In genomic region chr15:99834681-99835080, GRCm38 (mm10) we compare ENCODE assay signal across 20 mouse cellular contexts. TPM values are rescaled to one million over a fixed set of nuclear protein-coding genes. Genes with fewer than 3 reads are reported as not detected.
DNase-seq lines count a peak whose midpoint lies in the region; ATAC-seq and TF ChIP-seq lines count a peak whose summit lies in the region.
"Had no signal": no experiment of that assay in that cellular context is flagged by ENCODE, and none has a peak within 500 bp of the region (broad histone marks: within the 10 kb centered on the region; RNA-seq: fewer than 3 reads in every experiment).

No protein-coding gene starts in this region.

- no peaks in the 10 kb centered on the region for H3K9me3 ChIP-seq in limb, embryonic 14.5 days (ENCODE audit: control insufficient read depth, low read length)
- H3K9me3 ChIP-seq in stomach, embryonic 15.5 days, result no peaks in the 10 kb centered on the region
- H3K9me3 ChIP-seq: forebrain, embryonic 12.5 days; heart, embryonic 10.5 days had no signal

- TF ChIP-seq POLR2A in kidney, adult 2 months (IDR thresholded peaks at IDR 0.05; ENCODE audit: low read depth, low read length), result no peak
- no peak for TF ChIP-seq POLR2A in bone marrow macrophage, adult 2 months (IDR thresholded peaks at IDR 0.05; ENCODE audit: borderline replicate concordance, low read depth, low read length)
- no peak for TF ChIP-seq POLR2A in limb, embryonic 14.5 days (IDR thresholded peaks at IDR 0.05; ENCODE audit: borderline replicate concordance, extremely low read depth, insufficient read depth, insufficient read length)

- no peak overlapping the region for H3K4me2 ChIP-seq in limb, embryonic 14.5 days (replicated peaks; ENCODE audit: low read depth, low read length, severe bottlenecking)
- no peak overlapping the region for H3K4me2 ChIP-seq in stomach, embryonic 15.5 days
- H3K4me2 ChIP-seq: forebrain, embryonic 12.5 days had no signal

- ATAC-seq in limb, embryonic 14.5 days (ENCODE audit: low FRiP score, low read depth), result 0 out of 2 replicates have a peak, but pooled peaks have one; percentile 53
- no peak for ATAC-seq in stomach, embryonic 15.5 days (ENCODE audit: insufficient read depth, low FRiP score, low read depth)
- ATAC-seq: midbrain, embryonic 16.5 days had no signal

- no peaks in the 10 kb centered on the region for H3K36me3 ChIP-seq in kidney, adult 2 months (ENCODE audit: control insufficient read depth, insufficient read depth, low read length)
- no peaks in the 10 kb centered on the region for H3K36me3 ChIP-seq in limb, embryonic 14.5 days (ENCODE audit: control insufficient read depth, insufficient read depth, low read length)
- H3K36me3 ChIP-seq in stomach, embryonic 15.5 days, result no peaks in the 10 kb centered on the region
- H3K36me3 ChIP-seq: forebrain, embryonic 12.5 days; heart, embryonic 10.5 days had no signal

- no peak overlapping the region for H3K9ac ChIP-seq in limb, embryonic 14.5 days (ENCODE audit: low read depth, low read length, severe bottlenecking)
- H3K9ac ChIP-seq in stomach, embryonic 15.5 days, result no peak overlapping the region
- H3K9ac ChIP-seq: forebrain, embryonic 12.5 days had no signal

- 39% methylated on average over 3 of the region's 3 CpGs for WGBS in kidney, adult 2 months
- 80% methylated on average over 3 of the region's 3 CpGs for WGBS in limb, embryonic 14.5 days
- 74% methylated on average over 3 of the region's 3 CpGs for whole genome bisulfite sequencing in stomach, embryonic 15.5 days

- no peak for DNase-seq in kidney, adult 2 months
- DNase-seq in kidney, postnatal 36 days, result no peak
- no peak for DNase-seq in limb, embryonic 14.5 days (ENCODE audit: low spot score)
- no peak for DNase-seq in spleen, postnatal 36 days (ENCODE audit: low spot score in 2 of 2)
- DNase-seq in cerebellum, adult 9-10 months, result no peak
- DNase-seq: adrenal gland, postnatal 25 days; cerebellum, adult 11-12 months; cerebellum, postnatal 25 days; embryo, embryonic 11 days; heart, postnatal 10 days; layer of hippocampus, postnatal 36 days; right cerebral cortex, postnatal 25 days; thymus, postnatal 36 days had no signal

- H3K4me1 ChIP-seq in kidney, adult 2 months (ENCODE audit: control insufficient read depth, insufficient read depth, low read length), result peaks cover 9% of the 10 kb centered on the region; the same call in 1 of the 2 replicates
- H3K4me1 ChIP-seq in bone marrow macrophage, adult 2 months (ENCODE audit: control insufficient read depth, insufficient read depth, low read length), result peaks cover 23% of the 10 kb centered on the region
- 0 out of 2 replicates have a peak, but pooled peaks cover 5% of the 10 kb centered on the region for H3K4me1 ChIP-seq in limb, embryonic 14.5 days (ENCODE audit: control insufficient read depth, insufficient read depth, low read length)
- 0 out of 2 replicates have a peak, but pooled peaks cover 5% of the 10 kb centered on the region for H3K4me1 ChIP-seq in stomach, embryonic 15.5 days
- H3K4me1 ChIP-seq: forebrain, embryonic 12.5 days had no signal

- H3K4me3 ChIP-seq in kidney, adult 2 months (ENCODE audit: insufficient read depth, low read depth, low read length), result no peak overlapping the region
- H3K4me3 ChIP-seq in bone marrow macrophage, adult 2 months (ENCODE audit: insufficient read depth, low read length), result no peak overlapping the region
- no peak overlapping the region for H3K4me3 ChIP-seq in limb, embryonic 14.5 days (replicated peaks; ENCODE audit: low read length)
- no peak overlapping the region for H3K4me3 ChIP-seq in stomach, embryonic 15.5 days (replicated peaks)
- H3K4me3 ChIP-seq: forebrain, embryonic 12.5 days; heart, embryonic 10.5 days; layer of hippocampus, adult 2 months had no signal

- TF ChIP-seq CTCF in kidney, adult 2 months (conservative IDR thresholded peaks at IDR 0.05; ENCODE audit: insufficient read depth, insufficient read length, low read depth, low read length), result no peak
- TF ChIP-seq CTCF in bone marrow macrophage, adult 2 months (IDR thresholded peaks at IDR 0.05; ENCODE audit: low read depth, low read length), result no peak

- H3K27me3 ChIP-seq in kidney, adult 2 months (replicated peaks; ENCODE audit: control insufficient read depth, insufficient read depth, low read length), result no peaks in the 10 kb centered on the region
- H3K27me3 ChIP-seq in limb, embryonic 14.5 days (ENCODE audit: control insufficient read depth, insufficient read depth, low read length), result no peaks in the 10 kb centered on the region
- H3K27me3 ChIP-seq in stomach, embryonic 15.5 days (replicated peaks), result no peaks in the 10 kb centered on the region
- H3K27me3 ChIP-seq: CH12.LX; forebrain, embryonic 12.5 days had no signal

- H3K27ac ChIP-seq in kidney, adult 2 months (ENCODE audit: insufficient read depth, low read depth, low read length), result peak overlapping the region; percentile 79
- H3K27ac ChIP-seq in bone marrow macrophage, adult 2 months (ENCODE audit: insufficient read depth, low read depth, low read length), result peak overlapping the region; percentile 27
- H3K27ac ChIP-seq in limb, embryonic 14.5 days (replicated peaks; ENCODE audit: low read depth, low read length), result no peak overlapping the region
- peak overlapping the region; percentile 64; the same call in 1 of the 2 replicates for H3K27ac ChIP-seq in stomach, embryonic 15.5 days
- H3K27ac ChIP-seq: forebrain, embryonic 12.5 days; heart, embryonic 10.5 days; layer of hippocampus, adult 2 months had no signal

RNA-seq across cellular contexts. Expression of gene Lima1, which starts 40.6 kb away (rescaled TPM):
- polyA plus RNA-seq in kidney, adult 2 months (2012; rRNA removed), result 29.9 and 32.7 TPM in 2 replicates
- polyA plus RNA-seq in bone marrow macrophage, adult 2 months (2012; ENCODE audit: insufficient read depth, insufficient read length, missing spikeins), result 45.3 and 49.3 TPM in 2 replicates
- polyA plus RNA-seq in limb, embryonic 14.5 days (2012; rRNA removed), result 65.9 and 81.2 TPM in 2 replicates
- 76.0 and 87.3 TPM in 2 replicates for polyA plus RNA-seq in limb, embryonic 14.5 days (2014; fragmentation: Nextera tagmentation; extraction: Ambion mirVana)
- polyA plus RNA-seq in stomach, embryonic 15.5 days (2015; fragmentation: Nextera tagmentation; extraction: Ambion mirVana), result 71.2 and 78.3 TPM in 2 replicates
